Mouse (Mus musculus): ENCODE results near the gene Clta. TPM values are rescaled to one million over a fixed set of nuclear protein-coding genes. Genes with fewer than 3 reads are reported as not detected.

Clta gene
- 211 and 223 TPM in 2 replicates for polyA plus RNA-seq (2014; fragmentation: Nextera tagmentation; extraction: Ambion mirVana)

- Histone ChIP-seq H3K4me1 (replicated peaks; ENCODE audit: control insufficient read depth, insufficient read depth, low read length) (no peaks in the 10 kb centered on the region), H3K27me3 (ENCODE audit: control insufficient read depth, insufficient read depth, low read length) (no peaks in the 10 kb centered on the region), H3K4me3 (ENCODE audit: low read depth, low read length) (no peak within 1 kb of the TSS), H3K9ac (ENCODE audit: low read length) (no peak within 1 kb of the TSS), H3K27ac (ENCODE audit: low read depth, low read length) (no peak within 1 kb of the TSS), H3K36me3 (ENCODE audit: control insufficient read depth, insufficient read depth, low read length) (no peaks in the 10 kb centered on the region), H3K4me2 (ENCODE audit: low read depth, low read length, severe bottlenecking) (no peak within 1 kb of the TSS), H3K9me3 (ENCODE audit: control insufficient read depth, low read length) (no peaks in the 10 kb centered on the region)
- DNase-seq (ENCODE audit: low spot score) = no peak
- WGBS = 88% methylated on average over 5 of the region's 5 CpGs
- ATAC-seq (replicated peaks; ENCODE audit: low FRiP score) = no peak
Observed at GRCm38 (mm10) chr4:44004126-44004525, at the start of gene Clta. Clta (plus strand) TSS chr4:44004452.

- peaks cover 12% of the 10 kb centered on the region for H3K27me3 ChIP-seq (ENCODE audit: control insufficient read depth, insufficient read depth, low read length)
- H3K9me3 ChIP-seq (ENCODE audit: control insufficient read depth, low read length) = no peaks in the 10 kb centered on the region
- no peaks in the 10 kb centered on the region for H3K36me3 ChIP-seq (ENCODE audit: control insufficient read depth, insufficient read depth, low read length)
- WGBS = under 1% methylated on average over 45 of the region's 45 CpGs
- peak within 1 kb of the TSS; percentile 58 for H3K27ac ChIP-seq (ENCODE audit: low read depth, low read length)
- peak within 1 kb of the TSS; percentile 58 for H3K4me3 ChIP-seq (ENCODE audit: low read depth, low read length)
- DNase-seq (ENCODE audit: low spot score) = peak; percentile 95
- peak within 1 kb of the TSS; percentile 73 for H3K9ac ChIP-seq (ENCODE audit: low read length)
- peak; percentile 85 for ATAC-seq (replicated peaks; ENCODE audit: low FRiP score)
- H3K4me2 ChIP-seq (ENCODE audit: low read depth, low read length, severe bottlenecking) = peak within 1 kb of the TSS; percentile 73
- peaks cover 7% of the 10 kb centered on the region; the same call in 1 of the 2 replicates for H3K4me1 ChIP-seq (replicated peaks; ENCODE audit: control insufficient read depth, insufficient read depth, low read length)
Observed at GRCm38 (mm10) chr4:43957292-43957845, 46.9 kb upstream of the Clta start, which contains the start of gene Glipr2. Glipr2 (plus strand) TSS chr4:43957401.

GRCm38 (mm10) chr4:43957846-43958461 lies 46.3 kb upstream of the Clta start:
- H3K4me2 ChIP-seq (ENCODE audit: low read depth, low read length, severe bottlenecking) = peak overlapping the region; percentile 73
- H3K9me3 ChIP-seq (ENCODE audit: control insufficient read depth, low read length) = no peaks in the 10 kb centered on the region
- peaks cover 7% of the 10 kb centered on the region; the same call in 1 of the 2 replicates for H3K4me1 ChIP-seq (replicated peaks; ENCODE audit: control insufficient read depth, insufficient read depth, low read length)
- H3K27ac ChIP-seq (ENCODE audit: low read depth, low read length) = peak overlapping the region; percentile 58
- peak overlapping the region; percentile 58 for H3K4me3 ChIP-seq (ENCODE audit: low read depth, low read length)
- 1% methylated on average over 26 of the region's 26 CpGs for WGBS
- ATAC-seq (replicated peaks; ENCODE audit: low FRiP score) = peak; percentile 86
- H3K27me3 ChIP-seq (ENCODE audit: control insufficient read depth, insufficient read depth, low read length) = peaks cover 12% of the 10 kb centered on the region
- H3K9ac ChIP-seq (ENCODE audit: low read length) = peak overlapping the region; percentile 73
- H3K36me3 ChIP-seq (ENCODE audit: control insufficient read depth, insufficient read depth, low read length) = no peaks in the 10 kb centered on the region
- peak; percentile 90 for DNase-seq (ENCODE audit: low spot score)

- Histone ChIP-seq H3K9ac (ENCODE audit: low read length) (no peak overlapping the region), H3K36me3 (ENCODE audit: control insufficient read depth, insufficient read depth, low read length) (no peaks in the 10 kb centered on the region), H3K4me3 (ENCODE audit: low read depth, low read length) (no peak overlapping the region), H3K4me1 (replicated peaks; ENCODE audit: control insufficient read depth, insufficient read depth, low read length) (peaks cover 9% of the 10 kb centered on the region; the same call in 1 of the 2 replicates), H3K9me3 (ENCODE audit: control insufficient read depth, low read length) (no peaks in the 10 kb centered on the region), H3K27me3 (ENCODE audit: control insufficient read depth, insufficient read depth, low read length) (peaks cover 12% of the 10 kb centered on the region), H3K4me2 (ENCODE audit: low read depth, low read length, severe bottlenecking) (no peak overlapping the region), H3K27ac (ENCODE audit: low read depth, low read length) (no peak overlapping the region)
- DNase-seq (ENCODE audit: low spot score) (no peak), ATAC-seq (replicated peaks; ENCODE audit: low FRiP score) (no peak)
- WGBS = 66% methylated on average over 9 of the region's 9 CpGs
Observed at GRCm38 (mm10) chr4:43959523-43960179, 44.6 kb upstream of the Clta start.

- ATAC-seq (replicated peaks; ENCODE audit: low FRiP score) (no peak), DNase-seq (ENCODE audit: low spot score) (no peak)
- Histone ChIP-seq H3K27ac (ENCODE audit: low read depth, low read length) (no peak overlapping the region), H3K9ac (ENCODE audit: low read length) (no peak overlapping the region), H3K4me2 (ENCODE audit: low read depth, low read length, severe bottlenecking) (no peak overlapping the region), H3K27me3 (ENCODE audit: control insufficient read depth, insufficient read depth, low read length) (peaks cover 12% of the 10 kb centered on the region), H3K4me3 (ENCODE audit: low read depth, low read length) (no peak overlapping the region), H3K9me3 (ENCODE audit: control insufficient read depth, low read length) (no peaks in the 10 kb centered on the region), H3K36me3 (ENCODE audit: control insufficient read depth, insufficient read depth, low read length) (no peaks in the 10 kb centered on the region), H3K4me1 (replicated peaks; ENCODE audit: control insufficient read depth, insufficient read depth, low read length) (peaks cover 9% of the 10 kb centered on the region; the same call in 1 of the 2 replicates)
- WGBS = 87% methylated on average over 6 of the region's 6 CpGs
Observed at GRCm38 (mm10) chr4:43960207-43960606, 44.0 kb upstream of the Clta start.

GRCm38 (mm10) chr4:43964326-43964833 lies 39.9 kb upstream of the Clta start:
- Histone ChIP-seq H3K4me1 (replicated peaks; ENCODE audit: control insufficient read depth, insufficient read depth, low read length) (peaks cover 3% of the 10 kb centered on the region; the same call in 1 of the 2 replicates), H3K4me3 (ENCODE audit: low read depth, low read length) (no peak overlapping the region), H3K9ac (ENCODE audit: low read length) (no peak overlapping the region), H3K4me2 (ENCODE audit: low read depth, low read length, severe bottlenecking) (no peak overlapping the region), H3K9me3 (ENCODE audit: control insufficient read depth, low read length) (no peaks in the 10 kb centered on the region), H3K27ac (ENCODE audit: low read depth, low read length) (no peak overlapping the region), H3K36me3 (ENCODE audit: control insufficient read depth, insufficient read depth, low read length) (no peaks in the 10 kb centered on the region), H3K27me3 (ENCODE audit: control insufficient read depth, insufficient read depth, low read length) (peaks cover 2% of the 10 kb centered on the region; the same call in 1 of the 2 replicates)
- DNase-seq (ENCODE audit: low spot score) (no peak), ATAC-seq (replicated peaks; ENCODE audit: low FRiP score) (no peak)
- 48% methylated on average over 2 of the region's 2 CpGs for WGBS

GRCm38 (mm10) chr4:43964951-43965684 lies 39.1 kb upstream of the Clta start:
- H3K4me3 ChIP-seq (ENCODE audit: low read depth, low read length) = no peak overlapping the region
- no peak for DNase-seq (ENCODE audit: low spot score)
- no peaks in the 10 kb centered on the region for H3K9me3 ChIP-seq (ENCODE audit: control insufficient read depth, low read length)
- H3K27ac ChIP-seq (ENCODE audit: low read depth, low read length) = no peak overlapping the region
- 55% methylated on average over 4 of the region's 4 CpGs for WGBS
- H3K9ac ChIP-seq (ENCODE audit: low read length) = no peak overlapping the region
- peaks cover 3% of the 10 kb centered on the region; the same call in 1 of the 2 replicates for H3K4me1 ChIP-seq (replicated peaks; ENCODE audit: control insufficient read depth, insufficient read depth, low read length)
- no peaks in the 10 kb centered on the region for H3K36me3 ChIP-seq (ENCODE audit: control insufficient read depth, insufficient read depth, low read length)
- H3K4me2 ChIP-seq (ENCODE audit: low read depth, low read length, severe bottlenecking) = no peak overlapping the region
- no peaks in the 10 kb centered on the region for H3K27me3 ChIP-seq (ENCODE audit: control insufficient read depth, insufficient read depth, low read length)
- no peak for ATAC-seq (replicated peaks; ENCODE audit: low FRiP score)

GRCm38 (mm10) chr4:43965856-43966535 lies 38.3 kb upstream of the Clta start:
- 82% methylated on average over 7 of the region's 7 CpGs for WGBS
- Histone ChIP-seq H3K9ac (ENCODE audit: low read length) (no peak overlapping the region), H3K4me3 (ENCODE audit: low read depth, low read length) (no peak overlapping the region), H3K9me3 (ENCODE audit: control insufficient read depth, low read length) (no peaks in the 10 kb centered on the region), H3K36me3 (ENCODE audit: control insufficient read depth, insufficient read depth, low read length) (no peaks in the 10 kb centered on the region), H3K4me2 (ENCODE audit: low read depth, low read length, severe bottlenecking) (no peak overlapping the region), H3K27ac (ENCODE audit: low read depth, low read length) (no peak overlapping the region), H3K4me1 (replicated peaks; ENCODE audit: control insufficient read depth, insufficient read depth, low read length) (peaks cover 3% of the 10 kb centered on the region; the same call in 1 of the 2 replicates), H3K27me3 (ENCODE audit: control insufficient read depth, insufficient read depth, low read length) (no peaks in the 10 kb centered on the region)
- DNase-seq (ENCODE audit: low spot score) = no peak
- no peak for ATAC-seq (replicated peaks; ENCODE audit: low FRiP score)
